Mouse (Mus musculus) heart, embryonic 14.5 days (tissue): ENCODE results near the gene BC005561. TPM values are rescaled to one million over a fixed set of nuclear protein-coding genes. Genes with fewer than 3 reads are reported as not detected.
A peak's percentile ranks its signal among the peaks of the same experiment; 100 is the strongest.

Experiments
- ATAC-seq: fragments of 200-750 bp; cut with Nextera tagmentation; 2 replicates; pipeline ENCODE4 v1.8.0; 2017; ENCODE audit warnings: low read depth, moderate TSS enrichment; ENCODE audit not compliant: insufficient number of reproducible peaks, insufficient read depth, low FRiP score
- H3K27ac ChIP-seq, 2 experiments: fragments of 200-500 bp in 1 of 2; fragments of 300-500 bp in 1 of 2; sonication (generic) in 1 of 2; replicated peaks in 1 of 2; 2 replicates each; pipeline ENCODE4 v1.5.1; 2012 to 2014; ENCODE audit warnings: low read depth in 2 of 2, low read length in 2 of 2, control low read depth in 1 of 2, mild to moderate bottlenecking in 1 of 2, mixed read lengths in 1 of 2; ENCODE audit not compliant: control insufficient read depth in 1 of 2, insufficient read depth in 1 of 2
- H3K27me3 ChIP-seq: fragments of 300-500 bp; sonication (generic); 2 replicates; pipeline ENCODE4 v1.6.1; 2014; ENCODE audit warnings: mild to moderate bottlenecking, low read length, control low read depth; ENCODE audit not compliant: control insufficient read depth, insufficient read depth
- H3K36me3 ChIP-seq: fragments of 300-500 bp; sonication (generic); 2 replicates; pipeline ENCODE4 v1.6.1; 2014; ENCODE audit warnings: mild to moderate bottlenecking, control low read depth, low read length, mixed read lengths; ENCODE audit not compliant: control insufficient read depth, insufficient read depth
- H3K4me1 ChIP-seq, 2 experiments: fragments of 200-500 bp in 1 of 2; fragments of 300-500 bp in 1 of 2; sonication (generic) in 1 of 2; 2 replicates each; pipeline ENCODE4 v1.6.1; 2012 to 2014; ENCODE audit warnings: low read length in 2 of 2, control low read depth in 1 of 2, mixed read lengths in 1 of 2; ENCODE audit not compliant: control insufficient read depth in 2 of 2, insufficient read depth in 2 of 2
- H3K4me2 ChIP-seq: fragments of 300-500 bp; sonication (generic); 2 replicates; pipeline ENCODE4 v1.6.1; 2014; ENCODE audit warnings: mild to moderate bottlenecking, low read length
- H3K4me3 ChIP-seq, 2 experiments: fragments of 200-500 bp in 1 of 2; fragments of 300-500 bp in 1 of 2; sonication (generic) in 1 of 2; 2 replicates each; pipeline ENCODE4 v1.5.1; 2012 to 2014; ENCODE audit warnings: low read length in 2 of 2, mild to moderate bottlenecking in 2 of 2, control low read depth in 1 of 2, low read depth in 1 of 2, moderate library complexity in 1 of 2; ENCODE audit not compliant: control insufficient read depth in 1 of 2, insufficient read depth in 1 of 2
- H3K9ac ChIP-seq: fragments of 300-500 bp; sonication (generic); 2 replicates; pipeline ENCODE4 v1.6.1; 2014; ENCODE audit warnings: mild to moderate bottlenecking, low read length
- H3K9me3 ChIP-seq: fragments of 300-500 bp; sonication (generic); 2 replicates; pipeline ENCODE4 v1.6.1; 2016; ENCODE audit warnings: low read length, control low read depth; ENCODE audit not compliant: control insufficient read depth
- WGBS: fragments of 180-500 bp; shearing (Covaris S2); extraction: QIAGEN DNeasy Blood & Tissue Kit; methylation state at CpG from one replicate; pipeline ENCODE4 v1.1.7; 2014; 5-methylcytosine and 5-hydroxymethylcytosine counted together
- polyA plus RNA-seq: library from polyadenylated mRNA; unstranded; fragments of >200 nt; fragmentation: Nextera tagmentation; extraction: Ambion mirVana; gene quantifications from 2 replicates; pipeline ENCODE4 v1.2.1, GENCODE M21; 2014

The BC005561 gene
- polyA plus RNA-seq, 1 experiment from 2014 or later = 9.0 TPM

DNA sequence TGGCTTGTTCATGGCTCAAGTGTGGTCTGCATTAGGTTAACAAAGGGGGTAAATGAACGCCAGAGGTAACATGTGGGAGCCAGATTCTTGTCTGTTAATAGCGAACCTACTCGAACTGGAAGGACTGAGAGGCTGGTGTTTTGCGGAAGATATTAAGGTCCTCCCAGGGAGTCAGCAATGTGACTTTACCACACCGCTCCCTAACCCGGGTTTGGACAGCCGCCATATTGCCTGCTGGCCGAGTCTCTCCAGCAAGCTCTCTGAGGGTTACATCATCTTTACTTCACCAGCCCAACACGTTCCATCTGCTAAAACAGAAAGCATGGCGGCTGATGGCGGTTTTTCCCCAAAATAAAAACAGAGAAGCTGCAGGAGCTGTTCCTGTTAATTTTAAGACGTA is 42.4 kb upstream of the BC005561 start:
- H3K9ac ChIP-seq = no peak overlapping the region
- H3K36me3 ChIP-seq = peaks cover 41% of the 10 kb centered on the region
- H3K9me3 ChIP-seq = no peaks in the 10 kb centered on the region
- peak overlapping the region in 1 of 2 experiments; percentile 53; a peak in 1 of 4 replicates for H3K27ac ChIP-seq
- no peak overlapping the region for H3K4me3 ChIP-seq
- peaks cover 0 to 2% of the 10 kb centered on the region in 2 experiments; a peak in 1 of 4 replicates for H3K4me1 ChIP-seq
- 88% methylated on average over 12 of the region's 12 CpGs for WGBS
- H3K4me2 ChIP-seq = no peak overlapping the region
- ATAC-seq = no peak
- no peaks in the 10 kb centered on the region for H3K27me3 ChIP-seq

- no peak overlapping the region for H3K4me2 ChIP-seq
- ATAC-seq = no peak
- no peak overlapping the region for H3K27ac ChIP-seq
- peaks cover 52% of the 10 kb centered on the region for H3K36me3 ChIP-seq
- H3K9me3 ChIP-seq = no peaks in the 10 kb centered on the region
- no peak overlapping the region for H3K9ac ChIP-seq
- H3K27me3 ChIP-seq = no peaks in the 10 kb centered on the region
- H3K4me1 ChIP-seq = 0 out of 4 replicates have a peak, but pooled peaks cover 0 to 2% of the 10 kb centered on the region in 2 experiments
- no peak overlapping the region for H3K4me3 ChIP-seq
- 93% methylated on average over 16 of the region's 16 CpGs for WGBS
These were observed 41.3 kb upstream of the BC005561 start for GRCm38 (mm10) chr5:104466816-104467215.

DNA sequence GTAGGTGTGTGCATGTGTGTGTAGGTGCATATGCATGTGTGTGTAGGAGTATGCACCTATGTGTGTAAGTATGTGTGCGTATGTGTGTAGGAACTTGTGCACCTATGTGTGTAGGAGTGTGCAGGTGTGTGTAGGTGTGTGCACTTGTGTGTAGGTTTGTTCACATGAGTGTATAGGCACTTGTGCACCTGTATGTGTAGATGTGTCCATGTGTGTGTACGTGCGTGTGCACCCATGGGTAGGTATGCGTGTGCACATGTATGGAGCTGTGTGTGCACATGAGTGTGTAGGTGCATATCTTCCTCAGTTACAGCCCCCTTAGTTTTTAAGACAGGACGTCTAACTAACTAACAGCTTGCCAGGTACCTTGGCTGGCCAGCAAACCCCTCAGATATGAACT is 39.6 kb upstream of the BC005561 start:
- Histone ChIP-seq H3K27me3 (no peaks in the 10 kb centered on the region), H3K9ac (no peak overlapping the region), H3K4me1 (0 out of 4 replicates have a peak, but pooled peaks cover 0 to 2% of the 10 kb centered on the region in 2 experiments), H3K36me3 (peaks cover 60% of the 10 kb centered on the region), H3K4me3 (no peak overlapping the region), H3K27ac (no peak overlapping the region), H3K4me2 (no peak overlapping the region), H3K9me3 (no peaks in the 10 kb centered on the region)
- 90% methylated on average over 5 of the region's 5 CpGs for WGBS
- no peak for ATAC-seq

- peaks cover 52% of the 10 kb centered on the region for H3K36me3 ChIP-seq
- no peak for ATAC-seq
- 88% methylated on average over 5 of the region's 5 CpGs for WGBS
- no peaks in the 10 kb centered on the region for H3K9me3 ChIP-seq
- no peak overlapping the region for H3K4me3 ChIP-seq
- H3K4me1 ChIP-seq = no peaks in the 10 kb centered on the region
- no peak overlapping the region for H3K27ac ChIP-seq
- H3K27me3 ChIP-seq = no peaks in the 10 kb centered on the region
- H3K4me2 ChIP-seq = no peak overlapping the region
- no peak overlapping the region for H3K9ac ChIP-seq
These were observed 37.2 kb upstream of the BC005561 start for GRCm38 (mm10) chr5:104470981-104471391.

- Histone ChIP-seq H3K27ac (no peak overlapping the region), H3K36me3 (peaks cover 51% of the 10 kb centered on the region), H3K4me2 (no peak overlapping the region), H3K27me3 (no peaks in the 10 kb centered on the region), H3K4me3 (no peak overlapping the region), H3K4me1 (no peaks in the 10 kb centered on the region), H3K9ac (no peak overlapping the region), H3K9me3 (no peaks in the 10 kb centered on the region)
- 91% methylated on average over 8 of the region's 8 CpGs for WGBS
- ATAC-seq = no peak
These were observed 35.8 kb upstream of the BC005561 start for GRCm38 (mm10) chr5:104472371-104472770.

DNA sequence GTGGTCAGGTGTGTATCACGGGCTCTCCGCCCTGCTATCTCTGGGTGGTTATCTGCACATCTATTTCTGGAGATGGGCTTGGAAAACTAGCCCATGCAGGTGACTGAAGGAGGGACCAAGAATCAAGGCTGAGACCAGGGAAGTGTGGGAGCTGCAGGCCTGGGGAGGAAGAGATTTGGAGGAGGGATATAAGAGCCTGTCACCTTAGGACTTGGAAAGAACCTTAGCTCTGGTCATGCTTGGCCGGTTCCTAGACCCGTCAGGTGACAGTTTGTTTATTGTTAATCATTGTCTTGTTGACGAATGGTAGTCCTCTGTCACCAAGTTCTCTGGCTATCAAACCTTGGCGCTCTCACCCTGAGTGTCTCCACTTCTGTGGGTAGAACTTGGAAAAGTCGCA is 27.8 kb upstream of the BC005561 start:
- no peak overlapping the region for H3K4me3 ChIP-seq
- H3K9me3 ChIP-seq = no peaks in the 10 kb centered on the region
- H3K36me3 ChIP-seq = peaks cover 79% of the 10 kb centered on the region
- no peak overlapping the region for H3K9ac ChIP-seq
- H3K4me2 ChIP-seq = no peak overlapping the region
- no peak for ATAC-seq
- no peaks in the 10 kb centered on the region for H3K4me1 ChIP-seq
- H3K27ac ChIP-seq = no peak overlapping the region
- WGBS = 85% methylated on average over 7 of the region's 7 CpGs
- H3K27me3 ChIP-seq = no peaks in the 10 kb centered on the region

DNA sequence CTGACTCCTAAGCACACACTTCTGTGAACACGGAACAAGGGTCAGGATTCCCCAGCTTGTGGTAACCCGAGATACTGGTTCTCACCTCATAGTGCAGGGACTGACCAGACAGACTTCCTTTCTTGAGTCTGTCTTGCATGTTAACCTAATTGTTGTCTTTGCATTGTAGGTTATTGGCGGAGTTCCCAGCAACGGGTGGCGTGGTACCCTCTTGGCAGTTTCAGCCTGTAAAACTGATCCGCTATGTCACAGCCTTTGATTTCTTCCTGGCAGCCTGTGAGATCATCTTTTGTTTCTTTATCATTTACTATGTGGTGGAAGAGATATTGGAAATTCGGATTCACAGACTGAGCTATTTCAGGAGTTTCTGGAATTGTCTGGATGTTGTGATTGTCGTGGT is 25.3 kb upstream of the BC005561 start:
- no peaks in the 10 kb centered on the region for H3K27me3 ChIP-seq
- H3K4me1 ChIP-seq = no peaks in the 10 kb centered on the region
- H3K27ac ChIP-seq = no peak overlapping the region
- ATAC-seq = no peak
- H3K36me3 ChIP-seq = peaks cover 90% of the 10 kb centered on the region
- no peak overlapping the region for H3K9ac ChIP-seq
- no peak overlapping the region for H3K4me2 ChIP-seq
- H3K4me3 ChIP-seq = no peak overlapping the region
- WGBS = 60% methylated on average over 8 of the region's 8 CpGs
- H3K9me3 ChIP-seq = no peaks in the 10 kb centered on the region

- Histone ChIP-seq H3K4me2 (no peak overlapping the region), H3K27ac (no peak overlapping the region), H3K9ac (no peak overlapping the region), H3K4me3 (no peak overlapping the region), H3K27me3 (no peaks in the 10 kb centered on the region), H3K4me1 (peaks cover 0 to 6% of the 10 kb centered on the region in 2 experiments; a peak in 1 of 4 replicates), H3K36me3 (peaks cover 91% of the 10 kb centered on the region), H3K9me3 (no peaks in the 10 kb centered on the region)
- ATAC-seq = no peak
- WGBS = 29% methylated on average over 5 of the region's 5 CpGs
These were observed 16.6 kb upstream of the BC005561 start for GRCm38 (mm10) chr5:104491561-104491960.
